Mouse (Mus musculus) heart, adult 2 months (tissue): Measurements from ENCODE around the gene Ly6g6f.

Experiments
- CTCF ChIP-seq: fragments of 200-600 bp; IDR thresholded peaks from 2 replicates; pipeline ENCODE4 v1.8.1; 2022; ENCODE audit warnings: antibody characterized with exemption, mild to moderate bottlenecking, moderate library complexity
- POLR2A ChIP-seq: fragments of 200-500 bp; IDR thresholded peaks from 2 replicates; pipeline ENCODE4 v1.6.1; 2011; ENCODE audit warnings: mild to moderate bottlenecking, low read depth, low read length, control low read depth; ENCODE audit not compliant: insufficient read depth

DNA sequence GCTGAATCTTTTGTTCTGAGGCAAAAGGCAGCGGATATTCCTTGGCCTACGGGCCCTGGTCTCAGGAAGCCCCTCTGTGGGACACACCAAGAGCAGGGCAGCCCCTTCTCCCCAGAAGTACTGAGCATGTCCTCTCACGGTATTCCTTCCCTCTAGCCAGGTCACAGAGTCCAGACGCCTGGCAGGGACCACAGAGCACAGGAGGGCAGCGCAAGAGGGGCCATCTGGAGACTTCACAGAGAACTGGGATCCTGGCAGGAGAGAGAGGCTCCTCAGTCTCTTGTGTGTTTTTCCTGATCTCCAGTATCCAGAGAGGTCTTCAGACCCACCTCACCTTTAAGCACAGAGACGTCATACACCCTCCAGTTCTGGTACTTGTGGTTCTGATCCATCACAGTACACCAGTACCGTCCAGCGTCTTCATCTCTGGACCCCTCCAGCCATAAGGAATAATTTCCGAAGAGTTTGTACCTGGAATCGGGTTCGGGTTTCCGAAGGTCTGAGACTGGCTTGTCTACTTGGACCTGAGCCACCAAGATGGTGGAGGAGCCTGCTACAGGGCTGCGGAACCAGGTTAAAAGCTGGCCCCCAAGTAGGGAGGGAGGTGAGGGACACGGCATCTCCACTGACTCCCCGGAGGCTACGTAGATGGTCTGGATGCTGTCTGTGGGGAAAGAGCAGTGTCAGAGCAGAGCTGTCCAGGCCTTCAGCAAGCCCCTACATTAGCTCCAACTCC is 2.4 kb downstream of the Ly6g6f start:
- TF ChIP-seq CTCF (no peak), POLR2A (no peak)
